Mouse (Mus musculus) frontal cortex, adult (tissue): ENCODE data around the gene Krtap17-1.

ENCODE experiments used
- ATAC-seq: cut with Nextera tagmentation; 2 replicates; pipeline ENCODE4 v1.9.2; 2017; ENCODE audit warnings: mild to moderate bottlenecking, moderate library complexity, mixed read lengths; ENCODE audit not compliant: low TSS enrichment

Gene Krtap17-1

DNA sequence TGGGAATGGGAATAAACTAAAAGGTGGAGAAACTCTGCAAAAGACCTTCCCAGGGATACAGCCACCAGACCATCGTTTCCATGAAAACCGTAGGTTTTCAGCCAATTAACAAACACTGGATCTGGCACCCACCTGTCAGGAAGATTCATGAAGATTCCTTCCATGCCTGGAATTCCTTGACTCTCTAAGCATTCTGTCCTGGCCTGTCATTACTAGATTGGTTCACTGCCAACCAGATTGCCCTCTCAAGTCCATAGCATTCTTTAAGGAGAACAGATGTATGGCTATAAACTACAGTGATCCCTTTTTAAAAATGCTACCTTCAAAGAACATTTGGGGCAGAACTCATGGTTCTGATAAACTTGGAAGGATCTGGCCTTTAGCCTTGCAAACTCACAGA lies 27.8 kb downstream of the Krtap17-1 start:
- no peak for ATAC-seq

GRCm38 (mm10) chr11:99964213-99964612 lies 29.6 kb downstream of the Krtap17-1 start:
- ATAC-seq, result no peak

- no peak for ATAC-seq
These were observed 45.6 kb downstream of the Krtap17-1 start, which contains the start of gene Krtap9-5 for GRCm38 (mm10) chr11:99948175-99948574. Krtap9-5 (plus strand) TSS chr11:99948475.
